Mouse (Mus musculus) lung, postnatal 14 days (tissue): ENCODE measurements around the gene Nfkbid.
"Not testable (repeated sequence)": the region's sequence is repeated elsewhere in the genome, so short reads cannot be mapped to it uniquely, and the experiment has no call there.

Experiments
- DNase-seq: peaks from one replicate; pipeline ENCODE4 v3.0.0; 2021

Nfkbid gene

GRCm38 (mm10) chr7:30472411-30472810 is 50.9 kb downstream of the Nfkbid start:
- DNase-seq: peak; percentile 52

- DNase-seq: no peak
Observed at GRCm38 (mm10) chr7:30474999-30475398, 53.5 kb downstream of the Nfkbid start.

GRCm38 (mm10) chr7:30476136-30476535 is 54.6 kb downstream of the Nfkbid start:
- not testable (repeated sequence) for DNase-seq

GRCm38 (mm10) chr7:30477415-30478381 is 56.2 kb downstream of the Nfkbid start:
- no peak for DNase-seq
